Mouse (Mus musculus) C2C12 (cell line): ENCODE results near the gene Xylb.

ENCODE experiments used
- CTCF ChIP-seq: IDR thresholded peaks from one replicate; pipeline ENCODE4 v1.5.1; 2011; ENCODE audit not compliant: control insufficient read depth, insufficient read depth, insufficient read length
- FOSL1 ChIP-seq: IDR thresholded peaks from one replicate; pipeline ENCODE4 v1.8.0; 2011; ENCODE audit warnings: mild to moderate bottlenecking, low read length; ENCODE audit not compliant: poor library complexity, insufficient read depth, severe bottlenecking
- MYOD1 ChIP-seq: IDR thresholded peaks from one replicate; pipeline ENCODE4 v1.6.1; 2011; ENCODE audit warnings: low read depth; ENCODE audit not compliant: control insufficient read depth, insufficient read length
- MYOG ChIP-seq: IDR thresholded peaks from one replicate; pipeline ENCODE4 v1.6.1; 2011; ENCODE audit not compliant: control insufficient read depth, insufficient read length; ENCODE audit errors: extremely low read depth
- USF1 ChIP-seq: IDR thresholded peaks from one replicate; pipeline ENCODE4 v1.6.1; 2011; ENCODE audit warnings: low read depth, mild to moderate bottlenecking, control low read depth, moderate library complexity

DNA sequence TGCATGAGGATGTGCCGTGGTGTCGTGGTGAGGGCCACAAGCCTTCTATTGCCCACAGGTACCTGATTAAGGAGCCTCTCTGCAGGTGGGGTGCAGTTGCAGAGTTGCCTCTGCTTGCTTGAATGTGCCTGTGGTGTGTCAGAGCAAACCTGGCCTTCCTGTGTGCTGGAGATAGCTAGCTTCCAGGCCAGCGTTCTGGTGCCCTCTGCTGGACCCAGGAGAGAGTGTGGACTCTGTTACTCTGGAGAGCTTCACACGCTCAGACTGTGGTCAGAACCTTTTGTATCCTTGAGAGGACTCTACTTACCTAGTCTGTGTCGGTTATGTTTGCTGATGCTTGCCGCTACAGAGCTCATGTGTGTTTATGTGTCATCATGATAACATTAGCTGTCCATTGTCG lies 73.1 kb downstream of the Xylb start:
- TF ChIP-seq USF1 (no peak), CTCF (peak; percentile 84), MYOD1 (no peak), MYOG (no peak), FOSL1 (no peak)
